Mouse (Mus musculus): ENCODE measurements at regions not wholly inside any gene's neighbourhood (a gene's known extent, or its start where the extent isn't known, plus 50 kb on each side); places are given as distances from the start of the nearest gene placed in this dataset.

DNA sequence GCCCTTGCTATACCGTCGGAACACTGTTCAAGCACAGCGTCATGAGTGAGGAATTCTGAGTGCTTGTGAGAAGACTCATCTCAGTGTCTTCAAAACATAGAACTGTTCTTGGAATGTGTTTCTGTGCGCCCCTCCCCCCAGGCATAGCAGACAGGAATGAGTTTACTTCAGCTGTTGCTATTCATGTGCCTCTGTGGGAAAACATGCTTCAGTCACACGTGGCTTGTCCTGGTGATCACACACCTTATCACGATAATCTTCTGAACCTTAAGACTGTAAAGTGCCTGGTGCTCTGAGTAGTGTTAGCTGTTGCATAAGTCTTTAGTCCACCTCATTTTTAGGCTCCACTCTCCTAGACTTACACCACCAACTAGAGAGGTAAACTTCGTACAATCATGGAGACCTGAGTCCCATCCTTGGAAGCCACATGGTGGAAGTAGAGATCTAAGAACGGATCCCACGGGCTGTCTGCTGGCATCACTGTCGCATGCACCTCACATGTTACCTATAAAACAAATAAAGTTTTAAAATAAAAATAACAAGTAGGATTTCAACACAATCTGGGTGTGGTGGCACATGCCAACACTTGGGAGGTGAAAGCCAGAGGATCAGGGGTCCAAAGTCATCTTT is 1143.8 kb downstream of the 4930447A16Rik start:
- TF ChIP-seq CTCF (IDR thresholded peaks at IDR 0.05; ENCODE audit: borderline replicate concordance, extremely low read depth, insufficient read depth, insufficient read length) (no peak), POLR2A (IDR thresholded peaks at IDR 0.05; ENCODE audit: borderline replicate concordance, extremely low read depth, insufficient read depth, insufficient read length, poor library complexity, severe bottlenecking) (no peak)

Data from brain, embryonic 14.5 days (tissue).